Mouse (Mus musculus) left cerebral cortex, postnatal 36 days (tissue): Measurements from ENCODE around the gene Tmem269. TPM values are rescaled to one million over a fixed set of nuclear protein-coding genes. Genes with fewer than 3 reads are reported as not detected.

Experiments used
- DNase-seq, 2 experiments: peaks; one replicate each; pipeline ENCODE4 v3.0.0; 2021 to 2022; ENCODE audit warnings: low spot score in 2 of 2, mixed read lengths in 1 of 2
- intact Hi-C: fragments of 180-260 bp; cut with DNase I; formaldehyde crosslinking; loops from one replicate; pipeline ENCODE4 v1.15.1; 2025
- total RNA-seq, 2 experiments: library from RNA; stranded (reverse); gene quantifications; 2 replicates each; pipeline ENCODE4 v1.2.3; 2021

Gene Tmem269
- total RNA-seq, 2 experiments from 2014 or later = 0.57 to 0.91 TPM

DNA sequence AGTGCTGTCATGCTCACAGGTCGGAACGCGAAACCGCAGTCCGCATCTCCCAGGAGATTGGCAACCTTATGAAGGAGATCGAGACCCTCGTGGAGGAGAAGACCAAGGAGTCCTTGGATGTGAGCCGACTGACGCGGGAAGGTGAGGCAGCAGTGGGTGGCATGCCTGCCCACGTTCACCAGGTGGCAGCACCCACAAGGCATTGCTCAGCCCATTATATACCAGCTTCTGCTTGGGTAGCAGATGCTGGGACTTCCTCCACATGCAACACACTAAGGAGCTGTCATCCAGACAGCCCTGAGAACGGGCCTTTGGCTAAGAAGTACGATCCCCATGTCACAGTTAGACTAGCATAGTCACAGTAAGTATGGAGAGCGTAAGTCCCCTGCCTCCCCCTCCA is 23.6 kb upstream of the Tmem269 start:
- DNase-seq = peak; percentile 52 to 55
- intact Hi-C loops = loop anchor here (5.0 to 10.0 kb wide), 2 partner anchors 293 to 426 kb away; partner anchors contain the start of genes Foxj3 and Frg2f1

DNA sequence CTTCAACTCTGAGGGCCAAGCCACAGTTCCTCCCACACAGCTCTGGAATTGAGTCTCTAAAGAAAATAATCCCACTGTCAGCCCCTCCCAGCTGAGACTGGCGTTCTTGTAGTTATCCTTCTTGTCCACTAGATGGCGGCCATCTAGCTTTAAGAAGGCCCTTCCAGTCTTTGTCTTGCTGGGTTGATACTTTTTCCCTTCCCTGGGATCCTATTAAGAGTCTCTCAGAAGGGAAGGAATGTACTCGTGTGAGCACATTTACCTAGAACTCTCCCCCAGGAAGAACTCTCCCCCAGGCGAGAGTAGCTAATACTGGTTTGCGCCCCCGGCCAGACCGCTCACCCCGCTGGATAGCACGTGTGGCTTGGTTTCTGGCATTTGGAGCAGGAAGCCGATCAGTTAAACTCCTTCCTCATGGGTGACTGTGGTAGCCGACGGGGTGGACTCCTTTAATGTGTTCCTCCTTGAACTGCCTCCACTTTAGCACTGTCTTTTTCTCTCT is 21.2 kb upstream of the Tmem269 start:
- intact Hi-C loops = no loop called here
- DNase-seq = peak; percentile 19 to 42

DNA sequence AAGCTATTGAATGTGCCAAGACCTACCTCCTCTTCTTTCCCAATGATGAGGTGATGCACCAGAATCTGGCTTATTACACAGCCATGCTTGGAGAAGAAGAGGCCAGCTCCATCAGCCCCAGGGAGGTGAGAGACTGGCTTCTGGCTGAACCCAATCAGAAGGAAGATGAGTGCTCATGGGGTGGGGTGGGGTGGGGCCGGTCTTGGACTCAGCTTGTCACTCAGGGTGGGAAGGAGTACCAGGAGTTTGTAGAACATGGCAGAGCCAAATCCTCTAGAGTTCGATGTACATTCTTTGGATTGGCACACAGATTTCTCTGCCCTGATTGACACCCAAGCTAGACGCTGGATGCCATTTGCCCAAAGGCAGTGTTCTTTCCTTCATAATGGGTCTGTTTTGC is 20.6 kb upstream of the Tmem269 start:
- intact Hi-C loops = no loop called here

GRCm38 (mm10) chr4:119234348-119234747 is 16.3 kb upstream of the Tmem269 start:
- no peak for DNase-seq
- intact Hi-C loops = no loop called here

More for the DNA sequence above, 20.6 kb upstream of the Tmem269 start:
- no peak for DNase-seq

GRCm38 (mm10) chr4:119233256-119233901 is 15.4 kb upstream of the Tmem269 start:
- intact Hi-C loops = no loop called here
- peak; percentile 51 to 52 for DNase-seq

GRCm38 (mm10) chr4:119232410-119233255 is 14.6 kb upstream of the Tmem269 start, which contains the start of the genes AU022252 and P3h1:
AU022252 (minus strand) TSS chr4:119232712.
P3h1 (plus strand) TSS chr4:119232915.
- peak; percentile 97 for DNase-seq
- intact Hi-C loops = no loop called here

GRCm38 (mm10) chr4:119226751-119227150 is 8.7 kb upstream of the Tmem269 start:
- intact Hi-C loops = no loop called here
- DNase-seq = no peak

GRCm38 (mm10) chr4:119225719-119226118 is 7.7 kb upstream of the Tmem269 start:
- intact Hi-C loops = no loop called here
- DNase-seq = no peak

DNA sequence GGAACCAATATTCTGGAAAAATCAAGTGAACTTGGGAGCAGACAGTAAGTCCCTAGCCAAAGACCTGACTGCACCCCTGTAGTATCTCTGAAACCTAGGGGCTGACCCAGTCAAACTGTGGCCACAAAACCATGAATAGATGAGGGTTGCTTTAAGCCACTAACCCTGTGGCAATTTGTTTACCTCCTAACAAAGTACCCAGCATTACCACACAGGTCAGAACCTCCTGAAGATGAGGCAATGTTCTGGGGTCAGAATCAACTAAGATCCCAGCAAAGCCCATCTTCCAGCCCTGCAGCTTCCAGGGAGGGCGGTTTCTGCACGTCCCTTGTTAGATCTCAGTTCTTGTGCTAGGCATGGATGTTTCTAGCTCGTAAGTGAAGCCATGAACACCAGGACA is 6.5 kb upstream of the Tmem269 start:
- intact Hi-C loops = no loop called here
- DNase-seq = no peak

DNA sequence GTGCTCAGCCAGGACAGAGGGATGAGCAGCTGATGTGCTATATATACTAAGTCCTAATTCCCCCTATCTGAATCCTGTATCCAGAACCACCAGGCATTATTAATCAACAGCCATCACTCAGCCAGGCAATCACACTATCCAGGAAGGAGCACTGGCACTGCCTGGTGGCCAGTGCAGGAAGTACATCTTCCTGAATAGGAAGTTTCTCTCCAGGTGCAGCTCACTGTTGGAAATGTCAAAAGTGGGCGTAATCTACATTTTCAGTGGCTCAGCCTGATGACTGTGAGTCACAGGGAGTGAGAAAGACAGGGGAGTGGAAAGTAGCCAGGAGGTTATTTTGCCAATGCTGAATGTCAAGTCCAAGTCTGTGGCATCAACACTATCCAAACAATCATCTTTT is 5.7 kb upstream of the Tmem269 start:
- intact Hi-C loops = no loop called here
- peak in 1 of 2 experiments; percentile 11 for DNase-seq

- intact Hi-C loops = no loop called here
- DNase-seq = no peak
These were observed 1.4 kb downstream of the Tmem269 start for GRCm38 (mm10) chr4:119216667-119217066.

DNA sequence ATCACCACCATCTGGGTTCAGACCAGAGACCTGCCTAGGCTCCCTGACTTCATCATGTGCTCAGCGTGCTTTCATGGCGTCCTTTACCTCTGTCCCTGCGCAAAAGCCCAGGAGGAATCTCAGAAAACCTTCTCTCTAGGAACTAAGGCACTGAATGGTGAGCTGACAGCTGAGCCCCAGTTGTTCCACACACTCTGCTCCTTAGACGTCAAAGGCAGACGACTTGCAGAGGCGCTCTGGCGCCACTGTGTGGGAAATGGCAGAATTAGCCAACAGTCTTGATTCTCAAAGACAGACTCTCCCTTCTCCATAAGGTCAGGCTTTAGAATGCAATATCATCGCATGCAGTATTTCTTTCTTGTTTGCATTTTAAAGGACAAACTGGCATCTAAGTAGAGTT is 13.3 kb downstream of the Tmem269 start:
- peak; percentile 34 to 38 for DNase-seq
- intact Hi-C loops = loop anchor here (2.0 to 5.0 kb wide), 2 partner anchors 37 to 200 kb away; no protein-coding TSS in a partner anchor

DNA sequence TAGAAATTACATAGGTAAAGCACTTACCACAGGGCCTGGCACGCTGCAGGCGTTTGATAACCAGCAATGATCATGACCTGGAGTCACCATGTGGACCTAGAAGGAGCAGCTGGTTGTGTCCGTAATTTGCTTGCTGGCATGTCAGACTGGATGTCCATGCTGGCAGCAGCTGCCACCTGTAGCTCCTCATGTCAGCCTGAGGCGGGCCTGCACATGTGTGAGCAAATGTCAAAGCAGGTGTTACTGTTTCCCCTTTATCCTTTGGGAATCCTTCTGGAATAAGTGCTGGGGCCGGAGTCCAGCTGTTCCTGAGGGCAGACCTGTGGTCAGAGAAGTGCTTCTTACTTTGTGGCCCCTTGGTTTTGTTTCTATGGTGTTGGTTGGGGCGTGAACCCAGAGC is 19.9 kb downstream of the Tmem269 start:
- no peak for DNase-seq
- intact Hi-C loops = no loop called here

DNA sequence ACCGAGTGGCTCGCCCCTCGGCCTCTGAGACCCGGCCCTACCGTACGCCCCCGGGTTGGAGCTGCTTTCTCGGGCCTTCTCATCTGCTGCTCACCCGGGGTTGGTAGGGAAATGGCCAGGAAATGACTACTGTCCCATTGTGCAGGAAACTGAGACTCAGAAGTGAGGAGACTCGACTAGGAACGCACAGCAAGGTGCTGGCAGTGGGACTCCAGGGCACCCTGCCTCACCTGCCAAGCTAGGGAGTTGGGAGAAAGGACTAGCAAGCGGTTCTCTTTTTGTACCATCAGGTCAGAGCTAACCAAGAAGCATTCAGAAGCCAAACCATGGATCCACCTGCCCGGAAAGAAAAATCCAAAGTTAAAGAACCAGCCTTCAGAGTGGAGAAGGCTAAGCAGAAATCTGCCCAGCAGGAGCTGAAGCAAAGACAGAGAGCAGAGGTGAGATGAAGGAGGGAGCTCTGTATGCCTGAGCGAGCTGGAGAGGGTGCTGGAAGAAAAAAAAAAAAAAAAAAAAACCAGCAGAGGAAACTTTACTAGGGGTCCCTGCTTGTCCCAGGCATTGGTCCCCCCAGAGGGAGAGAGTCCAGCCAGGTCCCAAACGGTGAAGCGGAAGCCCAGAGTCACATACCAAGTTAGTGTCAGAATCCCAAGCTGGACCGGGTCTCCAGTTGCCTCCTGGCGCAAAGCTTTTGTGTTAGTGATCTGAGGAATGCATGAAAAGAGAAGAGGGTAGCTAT is 22.3 kb downstream of the Tmem269 start:
- intact Hi-C loops = no loop called here
- DNase-seq = no peak

DNA sequence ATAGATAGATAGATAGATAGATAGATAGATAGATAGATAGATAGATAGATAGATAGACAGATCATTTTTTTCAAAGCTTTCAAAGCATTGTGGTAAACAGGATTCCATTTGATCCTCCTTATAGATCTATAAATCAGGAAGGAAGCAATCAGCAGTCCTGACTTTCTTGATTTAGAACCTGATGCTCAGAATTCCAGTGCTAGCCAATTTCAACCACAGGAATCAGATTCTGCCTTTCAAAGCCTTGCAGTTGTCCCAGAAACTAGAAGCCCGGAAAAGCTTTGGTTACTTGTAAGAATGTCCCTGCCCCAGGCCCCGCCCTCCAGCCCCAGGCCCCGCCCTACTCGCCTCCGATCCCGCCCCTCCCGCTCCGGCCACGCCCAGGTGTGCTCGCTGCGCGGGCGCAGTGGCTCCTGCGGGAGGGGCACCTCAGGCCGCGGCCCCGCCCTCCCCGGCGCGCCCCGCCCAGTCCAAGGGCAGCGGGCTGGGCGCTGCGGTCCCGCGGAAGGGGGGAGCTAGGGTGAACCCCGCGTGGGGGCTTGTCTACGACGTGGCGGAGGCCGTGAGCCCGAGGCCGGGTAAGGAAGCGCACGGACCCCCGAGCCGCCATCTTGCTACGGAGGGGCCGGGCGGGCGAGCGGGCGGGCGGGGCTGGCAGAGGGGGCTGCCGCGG is 23.0 kb downstream of the Tmem269 start, which contains the start of gene Svbp:
TSS of gene Svbp (plus strand) at position 398 of the 673 bp plus-strand sequence.
- intact Hi-C loops = no loop called here

GRCm38 (mm10) chr4:119192757-119193156 is 25.3 kb downstream of the Tmem269 start:
- intact Hi-C loops = no loop called here

More for the DNA sequence above, 23.0 kb downstream of the Tmem269 start, which contains the start of gene Svbp:
- peak; percentile 83 for DNase-seq

GRCm38 (mm10) chr4:119191273-119191672 is 26.7 kb downstream of the Tmem269 start:
- no peak for DNase-seq
- intact Hi-C loops = no loop called here

More at GRCm38 (mm10) chr4:119192757-119193156, 25.3 kb downstream of the Tmem269 start:
- no peak for DNase-seq

GRCm38 (mm10) chr4:119190618-119191017 is 27.4 kb downstream of the Tmem269 start:
- intact Hi-C loops = no loop called here
- no peak for DNase-seq

DNA sequence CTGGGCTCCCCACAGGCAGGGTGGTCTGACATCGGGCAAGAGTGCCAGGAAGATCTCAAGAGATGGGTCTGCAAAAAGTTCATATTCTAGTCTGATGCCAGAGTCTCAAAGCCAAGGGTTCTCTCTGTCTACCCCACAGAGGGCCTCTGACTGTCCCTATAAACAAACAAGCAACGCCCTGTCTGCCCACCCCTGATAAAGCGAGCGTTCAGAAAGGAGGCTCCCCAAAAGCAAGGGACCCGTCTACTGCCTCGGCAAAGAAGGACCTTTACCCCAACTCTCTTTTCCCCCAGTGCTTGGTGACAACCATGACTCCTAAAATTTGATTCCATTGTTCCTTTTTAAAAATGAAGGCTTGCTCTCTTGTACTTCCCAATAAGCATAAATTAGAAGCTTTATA is 28.2 kb downstream of the Tmem269 start, which contains the start of gene Ermap:
TSS of gene Ermap (minus strand) at position 148 of the 400 bp plus-strand sequence.
- intact Hi-C loops = no loop called here
- no peak for DNase-seq
